Mouse (Mus musculus): Measurements from ENCODE around the gene Des.

Gene Des

DNA sequence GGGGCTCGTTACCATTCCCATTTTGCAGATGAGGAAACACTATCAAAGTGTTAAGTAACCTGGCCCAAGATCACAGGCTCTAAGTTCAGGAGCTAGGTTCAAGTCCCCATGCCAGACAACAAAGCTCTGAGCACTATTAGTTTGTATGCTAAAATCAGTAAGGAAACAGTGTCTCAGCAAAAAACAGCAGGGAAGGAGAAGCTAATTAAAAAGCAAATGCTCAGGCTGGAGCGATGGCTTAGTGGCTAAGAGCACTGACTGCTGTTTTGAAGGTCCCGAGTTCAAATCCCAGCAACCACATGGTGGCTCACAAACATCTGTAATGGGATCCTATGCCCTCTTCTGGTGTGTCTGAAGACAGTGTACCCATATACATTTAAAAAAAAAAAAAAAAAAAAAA lies 52.1 kb downstream of the Des start:
- no peak for DNase-seq (ENCODE audit: extremely low read depth, low read depth, low spot score)

DNA sequence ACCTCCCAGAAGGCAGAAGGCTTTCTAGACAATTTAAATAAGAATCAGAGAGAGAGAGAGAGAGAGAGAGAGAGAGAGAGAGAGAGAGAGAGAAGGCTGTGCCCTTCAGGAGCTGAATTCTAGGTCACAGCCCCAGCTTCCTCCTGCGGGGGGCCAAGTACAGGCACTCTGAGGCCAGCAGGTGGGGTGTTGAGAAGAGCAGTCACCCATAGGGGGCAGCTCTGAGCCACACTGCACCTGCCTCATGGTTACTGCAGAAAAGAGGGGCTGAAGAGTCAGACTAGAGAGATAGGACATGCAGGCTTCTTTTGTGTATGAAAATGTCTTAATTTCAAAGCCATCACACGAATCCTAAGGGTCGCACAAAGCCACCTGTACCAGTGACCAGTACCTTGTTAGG lies 53.6 kb downstream of the Des start:
- no peak for DNase-seq (ENCODE audit: extremely low read depth, low read depth, low spot score)

All from fat pad, adult 2 months (tissue).